Mouse (Mus musculus) cerebellum, adult 11 months (tissue): ENCODE results near the gene Vmn2r81.
"Not testable (repeated sequence)": the region's sequence is repeated elsewhere in the genome, so short reads cannot be mapped to it uniquely, and the experiment has no call there.

Source experiments
- DNase-seq: peaks from one replicate; pipeline ENCODE4 v3.0.0; 2022

Gene Vmn2r81

DNA sequence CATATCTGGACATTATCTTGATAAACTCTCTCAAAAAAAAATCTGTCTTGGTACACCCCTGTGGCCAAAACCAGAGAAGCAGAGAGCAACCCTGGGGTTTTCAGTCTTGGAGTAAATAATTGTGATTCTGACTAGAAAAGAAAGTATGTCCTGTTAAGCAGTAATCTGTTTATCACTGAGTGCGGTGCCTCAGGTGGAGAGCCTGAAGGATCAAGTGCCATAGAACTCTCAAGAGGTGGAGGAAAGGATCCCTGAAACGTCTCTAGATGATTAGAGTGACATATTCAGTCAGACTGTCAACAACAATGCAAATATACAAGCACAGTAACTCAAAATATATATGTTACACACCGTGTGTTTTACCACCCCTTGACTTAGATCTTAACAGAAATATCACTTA is at the start of gene Vmn2r81:
Gene Vmn2r81 (plus strand): TSS at position 301 of the 400 bp plus-strand sequence.
- not testable (repeated sequence) for DNase-seq

DNA sequence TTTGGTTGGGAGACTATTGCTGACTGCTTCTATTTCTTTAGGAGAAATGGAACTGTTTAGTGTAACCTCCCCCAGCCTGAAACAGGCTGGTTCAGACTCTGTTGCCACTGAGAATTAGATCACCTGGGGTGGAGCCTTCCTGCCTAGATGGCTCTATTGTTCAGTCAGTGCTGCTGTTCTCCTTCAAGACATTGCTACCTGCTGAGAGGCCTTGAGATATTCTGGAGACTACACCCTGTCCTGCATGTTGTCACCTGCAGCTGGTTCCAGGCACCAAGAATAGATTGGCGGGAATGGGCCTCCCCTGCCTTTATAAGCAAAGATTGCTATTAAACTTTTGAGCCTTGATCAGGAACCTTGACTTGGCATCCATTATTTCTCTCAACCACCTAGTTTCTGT is 47.5 kb upstream of the Vmn2r81 start:
- DNase-seq: not testable (repeated sequence)

DNA sequence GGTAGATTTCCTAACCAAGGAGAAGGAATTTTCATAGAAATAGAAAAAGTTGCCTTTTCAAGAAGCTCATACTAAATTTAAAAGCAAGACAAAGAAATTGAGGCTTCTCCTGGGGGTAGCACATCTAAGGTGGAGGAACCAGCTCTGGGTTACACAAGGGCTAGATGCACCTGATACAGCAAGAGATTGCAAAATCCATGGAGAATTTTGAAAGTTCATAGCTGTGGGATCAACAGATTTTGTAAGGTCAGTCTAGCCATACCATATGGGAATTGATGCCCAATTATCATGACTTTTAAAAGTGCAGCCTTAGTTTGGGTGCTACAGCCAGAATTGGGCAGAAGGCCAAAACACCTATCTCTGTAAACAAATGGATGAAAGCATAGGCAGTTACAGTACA is 27.1 kb upstream of the Vmn2r81 start:
- no peak for DNase-seq

DNA sequence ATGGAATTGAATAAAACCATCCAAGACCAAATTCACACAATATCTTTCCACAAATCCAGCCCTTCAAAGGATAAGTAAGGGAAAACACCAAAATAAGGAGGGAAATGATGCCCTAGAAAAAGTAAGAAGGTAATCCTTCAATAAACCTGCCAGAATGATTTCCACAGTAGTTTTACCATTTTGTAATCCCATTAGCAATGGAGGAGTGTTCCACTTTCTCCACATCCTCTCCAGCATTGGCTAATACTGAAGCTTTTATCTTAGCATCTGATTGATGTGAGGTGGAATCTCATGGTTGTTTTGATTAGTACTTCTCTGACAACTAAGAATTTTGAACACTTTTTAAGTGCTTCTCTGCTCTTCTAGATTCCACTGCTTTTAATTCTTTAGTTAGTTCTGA is 25.9 kb upstream of the Vmn2r81 start:
- no peak for DNase-seq

DNA sequence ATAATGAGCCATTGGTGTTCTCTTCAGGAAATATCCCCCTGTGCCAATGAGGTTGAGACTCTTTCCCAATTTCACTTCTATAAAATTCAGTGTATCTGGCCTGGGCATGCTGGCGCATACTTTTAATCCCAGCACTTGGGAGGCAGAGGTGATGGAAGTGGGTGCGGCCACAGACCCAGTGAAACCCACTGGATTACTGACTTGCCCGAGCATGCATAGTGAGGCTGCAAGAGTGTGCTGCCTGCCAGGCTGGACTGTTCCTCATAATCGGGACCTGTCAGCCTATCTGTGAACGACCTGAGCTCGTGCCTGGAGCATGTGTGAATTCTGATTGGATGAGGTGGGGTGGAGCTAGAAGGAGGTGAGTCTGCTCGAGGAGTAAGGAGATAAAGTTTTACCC is 25.3 kb upstream of the Vmn2r81 start:
- DNase-seq: no peak

DNA sequence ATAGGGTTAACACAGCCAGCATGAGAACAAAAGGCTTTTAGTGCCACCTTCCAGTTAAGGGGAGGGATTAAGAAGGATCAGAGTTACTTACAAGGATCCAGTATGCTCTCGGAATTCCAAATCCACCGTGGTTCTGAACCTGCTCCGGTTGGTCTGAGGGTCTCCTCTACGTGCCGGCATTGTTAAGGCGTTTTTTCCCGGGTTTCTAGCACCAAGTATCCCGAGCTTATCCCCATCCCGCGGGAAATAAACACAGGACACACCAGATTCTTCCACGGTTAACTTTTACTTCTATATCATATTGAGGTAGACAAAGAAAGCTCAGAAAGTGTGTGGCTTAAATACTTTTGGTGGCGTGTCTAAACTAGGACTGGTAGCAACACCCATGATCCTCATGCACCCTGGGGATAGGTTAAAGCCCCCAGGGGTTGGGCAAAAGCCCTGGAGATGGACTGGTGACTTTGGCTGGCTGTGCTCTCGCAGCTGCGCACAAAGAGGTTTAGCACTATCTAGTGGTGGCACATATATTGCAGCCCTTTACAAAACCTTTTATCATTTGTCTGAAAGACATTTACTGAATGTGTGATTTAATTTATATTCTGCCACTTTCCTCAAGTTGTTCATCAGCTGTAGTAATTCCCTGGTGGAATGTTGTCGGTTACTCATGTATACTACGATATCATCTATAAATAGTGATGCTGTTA is 74.7 kb downstream of the Vmn2r81 start:
- DNase-seq: not testable (repeated sequence)

DNA sequence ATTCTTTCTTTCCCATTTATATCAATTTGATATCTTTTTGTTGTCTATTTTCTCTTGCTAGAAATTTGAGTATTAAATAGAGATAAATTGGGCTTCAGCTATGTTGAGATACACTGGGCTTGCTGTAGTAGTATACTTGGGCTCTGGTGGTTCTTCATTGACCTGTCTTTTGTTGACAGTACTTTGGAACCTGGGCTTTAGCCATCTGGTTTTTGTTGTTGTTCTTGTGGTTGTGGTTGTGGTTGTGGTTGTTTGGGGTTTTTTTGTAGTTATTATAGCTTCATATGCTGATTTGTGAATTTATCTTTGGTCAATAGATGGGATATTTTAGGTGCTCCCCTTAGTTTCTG is 75.2 kb downstream of the Vmn2r81 start:
- DNase-seq: no peak
